Mouse (Mus musculus) G1E (cell line): ENCODE results near the gene Pde4c. TPM values are rescaled to one million over a fixed set of nuclear protein-coding genes. Genes with fewer than 3 reads are reported as not detected.

ENCODE experiments used
- ATAC-seq: 2 replicates; pipeline ENCODE4 v1.8.0; 2016; ENCODE audit warnings: mild to moderate bottlenecking; ENCODE audit not compliant: insufficient number of reproducible peaks, poor library complexity, low FRiP score, severe bottlenecking; ENCODE audit errors: extremely low read depth
- DNase-seq: peaks from one replicate; pipeline ENCODE4 v3.0.0; 2012; ENCODE audit warnings: low spot score
- H3K27me3 ChIP-seq: 2 replicates; pipeline ENCODE4 v1.6.1; 2012; ENCODE audit warnings: mild to moderate bottlenecking, low read length, inconsistent platforms; ENCODE audit not compliant: insufficient read depth
- H3K36me3 ChIP-seq: replicated peaks from 2 replicates; pipeline ENCODE3; 2012; ENCODE audit warnings: mild to moderate bottlenecking, inconsistent platforms
- H3K4me1 ChIP-seq: 2 replicates; pipeline ENCODE4 v1.6.1; 2012; ENCODE audit warnings: low read depth, low read length, inconsistent platforms, mixed read lengths; ENCODE audit not compliant: insufficient read depth
- H3K4me3 ChIP-seq: 2 replicates; pipeline ENCODE4 v1.5.1; 2012; ENCODE audit warnings: low read depth, mild to moderate bottlenecking, inconsistent platforms, low read length, moderate library complexity, mixed read lengths
- H3K9me3 ChIP-seq: replicated peaks from 2 replicates; pipeline ENCODE4 v1.6.1; 2012; ENCODE audit warnings: inconsistent platforms
- CTCF ChIP-seq: IDR thresholded peaks from 2 replicates; pipeline ENCODE4 v1.5.1; 2012; ENCODE audit warnings: low read depth, low read length, inconsistent platforms, mixed read lengths
- GATA1 ChIP-seq: IDR thresholded peaks from 2 replicates; pipeline ENCODE4 v1.6.1; 2012; ENCODE audit warnings: borderline replicate concordance, low read length, inconsistent platforms, mixed read lengths
- GATA2 ChIP-seq: IDR thresholded peaks from 2 replicates; pipeline ENCODE4 v1.6.1; 2012; ENCODE audit warnings: low read depth, low read length, inconsistent platforms, borderline replicate concordance
- POLR2AphosphoS5 ChIP-seq: IDR thresholded peaks from 2 replicates; pipeline ENCODE4 v1.6.1; 2012; ENCODE audit warnings: low read depth, low read length, inconsistent platforms; ENCODE audit not compliant: insufficient replicate concordance
- TAL1 ChIP-seq: conservative IDR thresholded peaks from 2 replicates; pipeline ENCODE4 v1.6.1; 2012; ENCODE audit warnings: low read depth, low read length, inconsistent platforms, mixed read lengths
- polyA plus RNA-seq: library from polyadenylated mRNA; stranded (reverse); fragments of >175 nt; gene quantifications from 2 replicates; pipeline ENCODE4 v1.2.3, GENCODE M21; 2012
- total RNA-seq, 2 experiments: library from RNA; stranded (forward) in 1 of 2; stranded (reverse) in 1 of 2; fragments of 200-1000 nt in 1 of 2; fragments of >200 nt in 1 of 2; fragmentation: Nextera tagmentation in 1 of 2; gene quantifications; 2 replicates each; pipeline ENCODE4 v1.2.3; 2014 to 2017

Gene Pde4c
- total and polyA plus RNA-seq, 3 experiments: 0.22 to 0.95 TPM; not detected in 1

DNA sequence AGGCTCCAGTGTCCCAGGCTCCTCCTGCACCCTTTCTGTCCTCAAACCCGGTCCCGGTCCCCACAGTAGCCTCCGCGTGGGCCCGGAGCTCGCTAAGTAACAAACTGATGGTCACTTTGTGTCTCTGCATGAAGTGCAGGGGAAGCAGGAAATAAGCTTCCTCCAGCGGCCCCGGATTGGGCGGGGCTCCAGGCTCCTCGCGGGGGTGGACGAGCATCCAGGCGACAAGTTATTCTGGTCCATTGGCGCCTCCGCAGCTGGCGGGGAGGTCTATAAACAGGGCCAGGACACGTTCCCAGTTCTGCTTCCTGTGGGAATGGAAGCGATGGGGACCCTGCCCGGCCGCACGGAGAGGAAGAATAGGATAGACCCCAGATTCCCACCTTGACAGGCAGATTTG lies 29.6 kb downstream of the Pde4c start:
- H3K4me3 ChIP-seq: peak overlapping the region; percentile 69
- DNase-seq (peak; percentile 89), ATAC-seq (no peak)
- TF ChIP-seq GATA1 (no peak), GATA2 (no peak), CTCF (no peak), TAL1 (no peak), POLR2AphosphoS5 (no peak)
- no peaks in the 10 kb centered on the region for H3K9me3 ChIP-seq
- H3K4me1 ChIP-seq: peaks cover 56% of the 10 kb centered on the region
- peaks cover 21% of the 10 kb centered on the region for H3K27me3 ChIP-seq
- H3K36me3 ChIP-seq: peaks cover 33% of the 10 kb centered on the region

DNA sequence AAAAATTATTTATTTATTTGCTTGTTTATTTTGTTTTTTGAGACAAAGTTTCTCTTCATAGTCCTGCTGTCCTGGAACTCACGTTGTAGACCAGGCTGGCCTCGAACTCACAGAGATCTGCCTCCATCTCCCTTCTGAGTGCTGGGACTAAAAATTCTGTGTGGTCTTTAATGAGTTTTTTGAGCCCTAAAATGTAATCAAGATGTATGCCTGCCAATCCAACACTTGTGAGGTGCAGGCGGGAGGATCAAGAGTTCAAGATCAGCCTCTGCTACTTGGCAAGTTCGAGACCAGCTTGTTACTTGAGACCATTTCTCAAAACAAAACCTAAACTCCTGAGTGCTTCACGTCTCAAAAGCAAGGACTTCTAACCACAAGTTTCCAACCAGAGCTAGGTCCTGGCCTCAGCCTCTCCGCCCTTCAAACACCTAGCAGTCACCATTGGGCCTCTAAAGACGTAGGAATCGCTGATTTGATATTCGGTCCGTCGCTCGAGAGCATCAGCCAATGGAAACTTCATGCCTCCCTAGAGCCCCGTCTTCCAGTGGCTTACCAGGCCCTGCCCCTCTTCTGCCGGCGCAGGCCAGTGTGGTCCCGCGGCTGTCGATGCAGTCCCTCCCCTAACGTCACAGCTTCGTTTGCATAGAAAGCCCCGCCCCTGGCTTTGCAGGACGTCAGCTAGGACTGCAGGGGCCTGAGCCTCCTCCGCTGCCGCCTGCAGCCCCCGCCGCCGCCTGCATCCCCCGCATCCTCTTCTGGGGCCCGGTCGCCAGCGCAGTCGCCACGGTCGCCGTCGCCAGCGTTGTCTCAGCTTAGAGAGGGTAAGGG lies 30.7 kb downstream of the Pde4c start, which contains the start of gene Rab3a:
TSS of gene Rab3a (plus strand) at position 637 of the 828 bp plus-strand sequence.
- TF ChIP-seq GATA1 (no peak), GATA2 (no peak), TAL1 (no peak), POLR2AphosphoS5 (no peak), CTCF (no peak)
- DNase-seq (peak; percentile 98), ATAC-seq (peak; percentile 97)
- Histone ChIP-seq H3K4me1 (peaks cover 67% of the 10 kb centered on the region), H3K4me3 (peak within 1 kb of the TSS; percentile 86), H3K27me3 (peaks cover 11% of the 10 kb centered on the region), H3K36me3 (peaks cover 44% of the 10 kb centered on the region), H3K9me3 (no peaks in the 10 kb centered on the region)

DNA sequence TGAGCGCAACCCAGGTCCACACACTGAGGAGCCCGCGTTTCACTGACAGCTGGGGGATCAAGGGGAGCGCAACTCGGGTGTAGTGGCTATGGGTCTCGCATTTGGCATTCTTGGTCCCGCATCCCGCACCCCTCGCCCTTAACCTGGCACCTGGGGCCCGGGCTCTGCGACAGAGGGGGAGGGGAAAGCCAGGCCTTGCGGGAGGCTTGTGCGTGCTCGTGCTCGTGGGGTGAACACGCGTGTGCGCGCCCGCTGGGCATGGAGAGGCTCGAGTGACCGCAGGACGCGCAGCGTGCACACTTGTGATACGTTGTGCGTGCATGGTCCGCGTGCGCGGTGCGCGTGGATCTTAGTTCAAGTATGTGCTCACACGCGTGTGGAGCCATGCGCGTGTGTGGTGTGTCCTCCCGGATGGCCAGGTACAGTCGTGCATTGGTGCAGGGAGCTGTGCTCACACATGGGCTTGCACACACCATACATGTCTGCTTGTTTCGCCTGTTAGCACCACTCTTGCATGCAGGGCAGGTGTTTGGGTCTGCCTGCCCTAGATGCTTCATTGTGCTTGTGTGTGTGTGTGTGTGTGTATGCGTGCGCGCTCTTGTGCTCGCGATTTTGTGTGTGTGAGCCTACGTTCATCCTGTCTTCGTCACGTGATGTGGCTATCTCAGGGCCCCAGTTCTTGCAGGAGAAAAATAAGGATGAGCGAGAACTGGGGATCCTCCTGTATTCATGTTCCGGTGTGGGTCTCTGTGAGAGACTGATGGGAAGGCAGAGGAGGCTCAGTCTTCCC lies 31.5 kb downstream of the Pde4c start:
- H3K4me1 ChIP-seq: peaks cover 75% of the 10 kb centered on the region
- ATAC-seq (no peak), DNase-seq (no peak)
- H3K27me3 ChIP-seq: peaks cover 4% of the 10 kb centered on the region
- H3K9me3 ChIP-seq: no peaks in the 10 kb centered on the region
- H3K36me3 ChIP-seq: peaks cover 51% of the 10 kb centered on the region
- H3K4me3 ChIP-seq: peak overlapping the region; percentile 86
- TF ChIP-seq GATA2 (no peak), POLR2AphosphoS5 (no peak), GATA1 (no peak), TAL1 (no peak), CTCF (no peak)

DNA sequence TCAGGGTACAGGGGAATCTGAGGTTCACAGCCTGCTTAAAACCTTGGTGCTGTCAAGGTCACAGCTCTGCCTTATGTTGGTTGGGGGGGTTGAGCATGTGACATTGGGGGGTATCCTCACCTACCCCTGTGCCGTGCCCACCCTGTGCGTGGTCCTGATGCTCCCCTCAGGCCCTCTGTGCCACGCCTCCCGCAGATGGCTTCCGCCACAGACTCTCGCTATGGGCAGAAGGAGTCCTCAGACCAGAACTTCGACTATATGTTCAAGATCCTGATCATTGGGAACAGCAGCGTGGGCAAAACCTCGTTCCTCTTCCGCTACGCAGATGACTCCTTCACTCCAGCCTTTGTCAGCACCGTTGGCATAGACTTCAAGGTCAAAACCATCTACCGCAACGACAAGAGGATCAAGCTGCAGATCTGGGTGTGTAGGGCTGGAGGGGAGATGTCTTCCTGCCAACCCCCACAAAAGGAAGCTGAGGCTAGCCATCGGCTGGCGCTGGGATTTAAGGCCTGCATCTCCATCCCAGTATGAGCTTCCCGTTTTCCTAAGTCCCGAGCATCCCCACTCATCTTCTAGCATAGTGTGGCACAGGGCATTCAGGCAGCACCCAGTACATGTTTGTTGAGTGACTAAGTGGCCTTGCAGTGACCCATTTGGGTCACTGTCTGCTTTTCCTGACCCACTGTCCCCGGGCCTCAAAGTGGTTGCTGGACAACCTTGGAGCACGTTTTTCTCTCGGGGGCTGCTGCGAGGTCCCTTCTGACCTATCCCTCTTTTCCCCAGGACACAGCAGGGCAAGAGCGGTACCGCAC lies 32.3 kb downstream of the Pde4c start:
- ATAC-seq (no peak), DNase-seq (no peak)
- TF ChIP-seq POLR2AphosphoS5 (no peak), TAL1 (no peak)
- peak overlapping the region; percentile 86 for H3K4me3 ChIP-seq
- peaks cover 51% of the 10 kb centered on the region for H3K36me3 ChIP-seq
- H3K9me3 ChIP-seq: no peaks in the 10 kb centered on the region
- peaks cover 79% of the 10 kb centered on the region for H3K4me1 ChIP-seq
- no peaks in the 10 kb centered on the region for H3K27me3 ChIP-seq

DNA sequence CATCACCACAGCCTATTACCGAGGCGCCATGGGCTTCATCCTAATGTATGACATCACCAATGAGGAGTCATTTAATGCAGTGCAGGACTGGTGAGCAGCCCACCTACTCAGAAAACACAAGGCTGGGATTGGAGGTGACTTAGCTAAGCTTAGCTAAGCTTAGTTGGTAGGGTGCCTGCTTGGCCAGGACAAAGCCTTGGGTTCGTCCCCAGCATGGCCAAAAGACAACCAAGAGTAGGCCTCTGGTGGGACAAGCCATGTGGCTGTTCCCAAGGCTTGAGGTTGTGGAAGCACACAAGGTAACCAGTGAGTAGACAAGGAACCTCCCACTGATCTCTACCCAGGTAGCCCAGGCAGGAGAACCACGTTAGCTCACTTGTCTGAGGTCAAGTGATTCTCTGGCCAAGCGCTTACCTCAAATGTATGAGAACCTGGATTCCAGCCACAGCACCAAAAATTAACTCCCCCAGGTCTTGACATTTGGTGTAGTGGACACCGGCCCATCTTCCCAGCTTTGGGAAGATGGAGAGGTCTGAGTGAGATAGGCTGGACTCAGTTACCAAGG lies 33.0 kb downstream of the Pde4c start:
- Histone ChIP-seq H3K36me3 (peaks cover 51% of the 10 kb centered on the region), H3K4me1 (peaks cover 84% of the 10 kb centered on the region), H3K9me3 (no peaks in the 10 kb centered on the region), H3K4me3 (no peak overlapping the region), H3K27me3 (no peaks in the 10 kb centered on the region)
- ATAC-seq: no peak
- TF ChIP-seq CTCF (no peak), POLR2AphosphoS5 (no peak), GATA2 (no peak), TAL1 (no peak), GATA1 (no peak)
- no peak for DNase-seq
